Comparison of ENCODE assay signal across 19 mouse cellular contexts in the genomic region with DNA sequence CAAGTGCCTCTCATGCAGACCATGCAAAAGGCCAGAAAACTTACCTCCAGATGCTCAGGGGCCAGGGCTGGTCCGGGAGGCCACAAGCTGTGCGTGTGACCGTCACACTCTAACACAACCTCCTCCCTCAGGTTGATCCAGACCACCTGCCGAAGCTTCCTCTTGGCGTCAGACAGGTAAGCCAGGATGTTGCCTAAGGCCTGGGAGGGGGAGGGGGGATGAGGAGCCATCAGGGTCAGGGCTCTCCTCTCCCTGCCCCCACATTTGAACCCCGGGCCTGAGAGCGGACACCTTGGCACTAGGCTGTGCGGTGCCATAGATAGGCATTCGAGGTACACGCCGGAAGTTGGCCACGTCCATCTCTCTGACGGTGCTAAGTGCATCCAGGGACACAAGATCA. TPM values are rescaled to one million over a fixed set of nuclear protein-coding genes. Genes with fewer than 3 reads are reported as not detected.
"Had no signal": no experiment of that assay in that cellular context is flagged by ENCODE, and none has a peak within 500 bp of the region (broad histone marks: within the 10 kb centered on the region; RNA-seq: fewer than 3 reads in every experiment).

No protein-coding gene starts in this region.

- DNase-seq: left cerebral cortex, postnatal 4 days; liver; liver, embryonic 13.5 days; liver, postnatal 0 days; lung, adult 18-20 months; lung, adult 2 months; lung, embryonic 14.5 days; lung, postnatal 10 days; lung, postnatal 14 days; lung, postnatal 36 days; lung, postnatal 4 days; midbrain, embryonic 14.5 days had no signal

RNA-seq across cellular contexts. Expression of a gene that starts 40.6 kb away (rescaled TPM):
- total RNA-seq: megakaryocyte progenitor cell, adult 5-6 weeks; megakaryocyte-erythroid progenitor cell, adult 5-6 weeks had no signal

RNA-seq across cellular contexts. Expression of a gene that starts 45.1 kb away (rescaled TPM):
- total RNA-seq: left cerebral cortex, postnatal 10 days; left cerebral cortex, postnatal 14 days; left cerebral cortex, postnatal 25 days; left cerebral cortex, postnatal 36 days; left cerebral cortex, postnatal 4 days; megakaryocyte progenitor cell, adult 5-6 weeks; midbrain, postnatal 0 days had no signal
